Mouse (Mus musculus) embryonic fibroblast, embryonic 13.5 days (primary cell): Measurements from ENCODE around the gene Ndufs2.

Experiments
- CTCF ChIP-seq: IDR thresholded peaks from 2 replicates; pipeline ENCODE4 v1.5.1; 2011; ENCODE audit warnings: mild to moderate bottlenecking, control low read depth, low read length, moderate library complexity, borderline replicate concordance; ENCODE audit not compliant: insufficient read depth
- POLR2A ChIP-seq: IDR thresholded peaks from 2 replicates; pipeline ENCODE4 v1.6.1; 2011; ENCODE audit warnings: low read depth, mild to moderate bottlenecking, control low read depth, low read length, moderate library complexity

- TF ChIP-seq CTCF: no peak
- TF ChIP-seq POLR2A: no peak
Measured at GRCm38 (mm10) chr1:171293906-171294297, 42.7 kb upstream of the Ndufs2 start.
